Comparison of ENCODE assay signal across 1 mouse cellular context in the genomic region with DNA sequence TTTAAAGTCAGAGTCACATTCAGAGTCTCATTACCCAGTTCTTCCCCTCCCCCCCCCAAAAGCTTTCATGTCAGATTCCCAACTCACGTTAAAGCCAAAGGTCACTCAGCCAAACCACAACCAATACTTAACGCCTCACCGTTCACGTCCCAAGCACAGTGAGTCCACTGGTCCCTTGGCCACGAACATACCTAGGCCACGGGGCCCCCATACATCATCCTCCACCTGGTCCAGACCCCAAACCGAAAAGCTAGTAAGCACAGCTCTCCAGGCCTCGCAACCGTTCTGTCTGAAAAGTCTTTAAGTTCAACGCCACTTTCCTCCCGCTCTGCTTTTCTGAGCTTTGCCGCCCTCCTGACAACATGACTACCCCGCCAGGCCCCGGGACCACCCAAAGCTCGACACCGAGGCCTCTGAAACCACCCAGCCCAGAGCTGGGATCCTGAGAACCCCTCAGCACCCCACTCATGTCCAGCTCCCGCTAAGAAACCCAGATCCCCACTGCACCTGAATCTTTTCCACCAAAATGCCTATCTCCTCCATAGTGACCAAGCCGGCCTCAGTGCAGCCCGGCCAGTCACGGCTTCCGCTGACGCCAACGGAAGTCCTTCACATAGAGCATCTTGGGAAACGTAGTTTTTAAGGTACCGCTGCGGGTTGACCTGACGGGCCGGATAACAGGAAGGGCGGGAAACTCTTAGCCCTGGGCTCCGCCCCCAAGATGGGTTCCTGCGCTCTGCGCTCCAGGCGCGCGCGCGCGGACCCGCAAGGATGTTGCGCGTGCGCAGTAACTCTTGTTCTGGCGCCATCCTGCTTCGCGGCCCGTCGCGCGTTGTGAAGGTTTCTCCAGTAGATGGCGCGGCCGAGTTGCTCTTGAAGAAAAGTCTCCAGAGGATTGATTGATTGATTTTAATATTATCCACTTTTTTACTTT.
TF ChIP-seq lines count a peak whose summit lies in the region.

Psmc4 (minus strand) TSS at position 626 of the 934 bp plus-strand sequence.

TF ChIP-seq in CH12.LX, 34 proteins besides CTCF, POLR2A, EP300 and RAD21 (continued from another document):
- TF ChIP-seq KAT2A (IDR thresholded peaks at IDR 0.05; ENCODE audit: insufficient replicate concordance, low read length), result peak; percentile 98
- no peak for TF ChIP-seq PAX5 (IDR thresholded peaks at IDR 0.05; ENCODE audit: low read length)
- no peak for TF ChIP-seq ETS1 (conservative IDR thresholded peaks at IDR 0.05; ENCODE audit: low read depth, low read length)
- TF ChIP-seq HCFC1 (IDR thresholded peaks at IDR 0.05; ENCODE audit: low read depth, low read length), result peak; percentile 100
- no peak for TF ChIP-seq MAX (IDR thresholded peaks at IDR 0.05; ENCODE audit: low read length)
- TF ChIP-seq ZNF384 (IDR thresholded peaks at IDR 0.05; ENCODE audit: low read depth, low read length), result no peak; the same call in 1 of the 2 replicates
- TF ChIP-seq SMC3 (IDR thresholded peaks at IDR 0.05; ENCODE audit: low read depth, low read length), result peak; percentile 48
- no peak for TF ChIP-seq ZMIZ1 (IDR thresholded peaks at IDR 0.05; ENCODE audit: low read depth, low read length)
- TF ChIP-seq JUN (IDR thresholded peaks at IDR 0.05; ENCODE audit: insufficient read depth, low read depth, low read length), result no peak
- peak; percentile 93 for TF ChIP-seq ELF1 (IDR thresholded peaks at IDR 0.05; ENCODE audit: low read depth, low read length)
- TF ChIP-seq USF2 (conservative IDR thresholded peaks at IDR 0.05; ENCODE audit: low read depth, low read length), result no peak
- TF ChIP-seq BHLHE40 (IDR thresholded peaks at IDR 0.05; ENCODE audit: low read depth, low read length), result no peak
- no peak for TF ChIP-seq ZKSCAN1 (IDR thresholded peaks at IDR 0.05; ENCODE audit: borderline replicate concordance, low read depth, low read length)
- no peak for TF ChIP-seq MEF2A (IDR thresholded peaks at IDR 0.05; ENCODE audit: borderline replicate concordance, low read depth, low read length)
- peak; percentile 95 for TF ChIP-seq SIN3A (IDR thresholded peaks at IDR 0.05; ENCODE audit: low read length)
- TF ChIP-seq CHD2 (IDR thresholded peaks at IDR 0.05; ENCODE audit: low read length), result peak; percentile 23; the same call in 1 of the 2 replicates
- TF ChIP-seq NELFE (IDR thresholded peaks at IDR 0.05; ENCODE audit: low read depth, low read length), result peak; percentile 90
- TF ChIP-seq MAFK (IDR thresholded peaks at IDR 0.05; ENCODE audit: insufficient replicate concordance, low read length), result no peak; the same call in 1 of the 2 replicates
- TF ChIP-seq RCOR1 (conservative IDR thresholded peaks at IDR 0.05; ENCODE audit: low read depth, low read length), result no peak
- TF ChIP-seq USF1 (IDR thresholded peaks at IDR 0.05; ENCODE audit: low read depth, low read length), result no peak
- no peak for TF ChIP-seq MAZ (IDR thresholded peaks at IDR 0.05; ENCODE audit: low read depth, low read length)
- no peak; the same call in 1 of the 2 replicates for TF ChIP-seq IRF4 (IDR thresholded peaks at IDR 0.05; ENCODE audit: low read depth, low read length)
- TF ChIP-seq ZC3H11A (IDR thresholded peaks at IDR 0.05; ENCODE audit: low read depth, low read length), result no peak
- no peak for TF ChIP-seq UBTF (IDR thresholded peaks at IDR 0.05; ENCODE audit: low read depth, low read length)
- TF ChIP-seq TCF12 (IDR thresholded peaks at IDR 0.05; ENCODE audit: low read depth, low read length), result peak; percentile 43; the same call in 1 of the 2 replicates
